Mouse (Mus musculus): ENCODE data around the gene Tomm7. TPM values are rescaled to one million over a fixed set of nuclear protein-coding genes. Genes with fewer than 3 reads are reported as not detected.

Gene Tomm7
- total RNA-seq, 2 experiments from 2014 or later: 78.2 to 85.0 TPM

Other genes starting within 250 kb of the Tomm7 start
- 100 to 1,000 TPM; 182 to 186 TPM for gene Srpk2, start 159.5 kb downstream of the Tomm7 start, total RNA-seq (2021)
- gene Pus7, start 60.5 kb downstream of the Tomm7 start, total RNA-seq (2021): 10 to 100 TPM; 17.4 to 17.5 TPM
- gene Rint1, start 56.5 kb downstream of the Tomm7 start, total RNA-seq (2021): 10 to 100 TPM; 22.9 to 23.5 TPM
- gene Fam126a, start 186.5 kb upstream of the Tomm7 start, total RNA-seq (2021): 10 to 100 TPM; 22.9 to 24.1 TPM